Mouse (Mus musculus) heart, postnatal 0 days (tissue): ENCODE results near the gene Ppm1m. TPM values are rescaled to one million over a fixed set of nuclear protein-coding genes. Genes with fewer than 3 reads are reported as not detected.

Experiments used
- ATAC-seq: fragments of 200-750 bp; cut with Nextera tagmentation; 2 replicates; pipeline ENCODE4 v1.8.0; 2017; ENCODE audit warnings: low read depth, moderate number of reproducible peaks, moderate library complexity; ENCODE audit not compliant: insufficient read depth
- DNase-seq: peaks from one replicate; pipeline ENCODE4 v3.0.0-alpha.2; 2016; ENCODE audit warnings: low spot score
- H3K27ac ChIP-seq: fragments of 300-500 bp; sonication (generic); 2 replicates; pipeline ENCODE4 v1.5.1; 2014; ENCODE audit warnings: low read depth, mild to moderate bottlenecking
- H3K27me3 ChIP-seq: fragments of 300-500 bp; sonication (generic); 2 replicates; pipeline ENCODE4 v1.6.1; 2014; ENCODE audit warnings: low read length, mixed read lengths; ENCODE audit not compliant: control insufficient read depth, insufficient read depth
- H3K36me3 ChIP-seq: fragments of 300-500 bp; sonication (generic); replicated peaks from 2 replicates; pipeline ENCODE4 v1.6.1; 2014; ENCODE audit warnings: low read length, mixed read lengths; ENCODE audit not compliant: control insufficient read depth, insufficient read depth
- H3K4me1 ChIP-seq: fragments of 300-500 bp; sonication (generic); 2 replicates; pipeline ENCODE4 v1.6.1; 2014; ENCODE audit warnings: antibody characterized with exemption; ENCODE audit not compliant: control insufficient read depth, insufficient read depth
- H3K4me2 ChIP-seq: fragments of 300-500 bp; sonication (generic); 2 replicates; pipeline ENCODE4 v1.6.1; 2014; ENCODE audit warnings: low read depth, mild to moderate bottlenecking, low read length, moderate library complexity
- H3K4me3 ChIP-seq: fragments of 300-500 bp; sonication (generic); 2 replicates; pipeline ENCODE4 v1.5.1; 2014; ENCODE audit warnings: low read depth, low read length
- H3K9ac ChIP-seq: fragments of 300-500 bp; sonication (generic); replicated peaks from 2 replicates; pipeline ENCODE4 v1.6.1; 2014; ENCODE audit warnings: low read depth, low read length, mixed read lengths
- H3K9me3 ChIP-seq: fragments of 300-500 bp; sonication (generic); replicated peaks from 2 replicates; pipeline ENCODE4 v1.6.1; 2016; ENCODE audit warnings: low read length; ENCODE audit not compliant: control insufficient read depth
- CTCF ChIP-seq: IDR thresholded peaks from 2 replicates; pipeline ENCODE4 v1.5.1; 2016; ENCODE audit warnings: antibody characterized with exemption, control low read depth, low read depth
- EP300 ChIP-seq: IDR thresholded peaks from 2 replicates; pipeline ENCODE4 v1.6.1; 2016; ENCODE audit warnings: antibody characterized with exemption, low read depth
- WGBS: fragments of 180-500 bp; shearing (Covaris S2); extraction: QIAGEN DNeasy Blood & Tissue Kit; methylation state at CpG from one replicate; pipeline ENCODE4 v1.1.7; 2014; 5-methylcytosine and 5-hydroxymethylcytosine counted together
- polyA plus RNA-seq: library from polyadenylated mRNA; unstranded; fragments of >200 nt; fragmentation: Nextera tagmentation; extraction: Ambion mirVana; gene quantifications from 2 replicates; pipeline ENCODE4 v1.2.1, GENCODE M21; 2015
- total RNA-seq: library from RNA; depleted of rRNA; stranded (reverse); fragments of >200 nt; gene quantifications from 2 replicates; pipeline ENCODE4 v1.2.3, GENCODE M21; 2014; ENCODE audit warnings: low replicate concordance

The Ppm1m gene
- total and polyA plus RNA-seq, 2 experiments from 2014 or later = 13.1 to 22.8 TPM

DNA sequence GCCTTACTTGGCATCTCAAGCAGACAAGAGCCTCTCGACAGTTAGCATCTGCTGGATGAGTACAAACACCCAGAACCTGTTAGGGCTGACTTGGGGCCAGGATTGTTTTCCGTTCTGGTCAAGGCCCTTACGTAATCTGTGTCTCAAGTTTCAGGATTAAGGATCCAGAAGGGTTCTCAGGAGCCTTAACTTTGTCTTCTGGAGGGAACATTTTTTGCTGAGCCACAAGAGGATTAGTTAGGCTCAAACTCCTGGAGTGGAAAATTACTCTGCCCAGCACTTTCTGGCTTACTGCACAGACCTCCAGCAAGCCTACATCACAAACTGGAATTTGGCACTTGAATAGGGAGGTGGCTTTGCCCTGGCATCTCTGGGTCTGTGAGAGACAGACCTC lies 37.3 kb upstream of the Ppm1m start:
- no peaks in the 10 kb centered on the region for H3K27me3 ChIP-seq
- H3K27ac ChIP-seq = peak overlapping the region; percentile 8; the same call in 1 of the 2 replicates
- peaks cover 95% of the 10 kb centered on the region for H3K36me3 ChIP-seq
- no peak overlapping the region for H3K9ac ChIP-seq
- no peak overlapping the region for H3K4me2 ChIP-seq
- DNase-seq (no peak), ATAC-seq (no peak)
- H3K4me3 ChIP-seq = no peak overlapping the region
- no peak for TF ChIP-seq CTCF
- TF ChIP-seq EP300 = no peak
- 0 out of 2 replicates have a peak, but pooled peaks cover 3% of the 10 kb centered on the region for H3K4me1 ChIP-seq
- no peaks in the 10 kb centered on the region for H3K9me3 ChIP-seq
- 77% methylated on average over 3 of the region's 3 CpGs for WGBS

DNA sequence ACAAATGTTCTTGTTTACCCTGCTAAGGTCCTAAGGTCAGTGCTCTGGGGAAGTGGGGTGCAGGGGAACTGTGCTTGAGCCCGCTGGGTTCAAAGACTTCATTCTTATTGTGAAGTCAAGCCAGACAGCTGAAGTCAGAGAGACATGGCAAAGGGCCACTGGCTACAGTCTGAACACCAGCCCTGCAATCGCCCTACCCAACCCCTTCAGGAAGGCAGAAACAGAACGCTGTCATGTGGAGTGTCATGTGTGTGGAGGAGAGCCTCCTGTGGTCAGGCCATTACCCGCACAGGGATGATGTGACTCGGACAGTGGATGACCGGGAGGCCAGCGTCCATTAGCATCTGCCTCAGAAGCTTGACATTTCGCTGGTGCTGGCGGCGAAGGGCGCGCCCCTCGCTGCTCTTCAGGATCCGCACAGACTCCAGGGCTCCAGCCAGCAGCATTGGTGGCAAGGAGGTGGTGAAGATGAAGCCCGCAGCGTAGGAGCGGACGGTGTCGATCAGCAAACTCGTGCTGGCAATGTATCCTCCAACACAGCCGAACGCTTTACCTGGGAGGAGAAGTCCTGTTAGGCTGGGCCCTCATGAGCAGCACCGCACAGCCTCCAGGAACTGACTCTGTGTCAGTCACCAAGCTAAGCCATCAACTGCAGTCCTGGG lies 36.7 kb upstream of the Ppm1m start:
- H3K36me3 ChIP-seq = peaks cover 90% of the 10 kb centered on the region

DNA sequence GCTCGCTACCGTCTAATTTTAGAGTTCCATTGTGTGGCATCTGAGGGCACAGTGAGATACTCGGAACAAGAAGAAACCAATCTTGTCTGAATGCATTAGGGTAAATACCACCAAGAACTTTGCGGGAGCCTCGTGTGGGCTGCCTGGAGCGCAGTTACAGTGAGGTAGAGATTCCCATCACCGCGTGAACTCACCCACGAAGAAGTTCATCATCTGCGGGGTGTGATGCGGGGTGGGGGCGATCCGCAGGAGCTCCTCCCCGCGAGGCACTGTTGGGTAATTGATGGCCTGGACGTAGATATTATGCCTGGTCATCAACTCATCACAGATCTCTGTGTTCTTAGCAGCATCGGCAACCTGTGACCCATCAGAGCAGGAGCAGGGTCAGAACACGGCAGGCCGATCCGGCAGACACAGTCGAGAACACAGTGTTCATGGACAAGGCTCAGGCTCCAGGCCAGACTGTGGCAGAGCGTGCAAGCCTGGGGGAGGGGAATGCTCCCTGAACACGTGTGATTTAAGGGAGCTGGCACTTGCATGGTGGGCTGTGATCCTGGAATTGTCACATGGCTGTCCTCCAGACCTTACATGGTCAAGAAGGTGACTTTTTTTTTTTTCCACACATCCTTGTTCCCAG lies 35.8 kb upstream of the Ppm1m start:
- H3K9me3 ChIP-seq = no peaks in the 10 kb centered on the region
- H3K27ac ChIP-seq = peak overlapping the region; percentile 74
- H3K9ac ChIP-seq = no peak overlapping the region
- WGBS = 67% methylated on average over 23 of the region's 23 CpGs
- TF ChIP-seq EP300 (no peak), CTCF (no peak)
- no peaks in the 10 kb centered on the region for H3K27me3 ChIP-seq
- peak; percentile 87 for ATAC-seq
- DNase-seq = peak; percentile 84
- peaks cover 80% of the 10 kb centered on the region for H3K36me3 ChIP-seq
- H3K4me2 ChIP-seq = no peak overlapping the region
- no peak overlapping the region for H3K4me3 ChIP-seq
- H3K4me1 ChIP-seq = 0 out of 2 replicates have a peak, but pooled peaks cover 3% of the 10 kb centered on the region

More for the DNA sequence above, 36.7 kb upstream of the Ppm1m start:
- H3K9ac ChIP-seq = no peak overlapping the region
- WGBS = 90% methylated on average over 23 of the region's 23 CpGs
- H3K4me2 ChIP-seq = no peak overlapping the region
- H3K27me3 ChIP-seq = no peaks in the 10 kb centered on the region
- no peak overlapping the region for H3K4me3 ChIP-seq
- no peaks in the 10 kb centered on the region for H3K9me3 ChIP-seq
- no peak for DNase-seq
- no peak for TF ChIP-seq EP300
- no peak for TF ChIP-seq CTCF
- ATAC-seq = no peak
- H3K27ac ChIP-seq = peak overlapping the region; percentile 74
- H3K4me1 ChIP-seq = 0 out of 2 replicates have a peak, but pooled peaks cover 3% of the 10 kb centered on the region

DNA sequence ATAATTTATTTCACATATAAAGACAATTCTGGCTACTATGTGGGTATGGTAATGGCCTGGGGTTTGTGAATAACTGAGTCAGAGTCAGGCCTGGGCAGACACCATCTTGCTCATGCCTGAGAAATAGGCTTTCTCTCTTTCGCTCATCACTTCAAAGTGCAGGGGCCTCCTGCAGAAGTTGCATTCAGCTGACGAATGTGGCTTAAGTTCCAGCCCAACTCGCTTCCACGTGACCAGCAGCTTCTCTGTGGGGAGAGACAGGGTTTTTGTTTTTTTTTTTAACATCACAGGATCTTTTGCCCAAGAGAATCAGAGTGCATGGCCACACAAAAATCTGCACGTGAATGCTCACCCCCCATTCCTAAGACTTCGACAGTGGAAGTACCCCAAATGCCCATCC lies 34.4 kb upstream of the Ppm1m start:
- no peak for ATAC-seq
- H3K36me3 ChIP-seq = peaks cover 67% of the 10 kb centered on the region
- 83% methylated on average over 6 of the region's 6 CpGs for WGBS

DNA sequence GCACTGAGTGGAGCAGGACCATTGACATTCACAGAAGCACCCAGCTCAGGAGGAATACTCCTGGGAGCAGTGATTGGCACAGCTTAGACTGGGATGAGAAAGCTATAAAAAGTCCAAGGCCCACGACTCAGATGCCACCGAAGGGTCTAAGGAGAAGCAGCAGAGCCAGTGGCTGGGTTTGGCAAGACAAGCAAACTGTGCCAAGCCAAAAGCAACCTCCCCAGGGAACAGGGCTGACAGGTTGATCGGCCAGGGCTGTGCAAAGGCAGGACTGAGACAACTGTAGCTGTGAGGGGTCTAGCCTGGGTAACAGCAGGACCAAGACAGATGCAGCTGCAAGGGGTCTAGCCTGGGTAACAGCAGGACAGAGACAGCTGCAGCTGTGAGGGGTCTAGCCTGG lies 33.4 kb upstream of the Ppm1m start:
- DNase-seq = no peak
- H3K4me2 ChIP-seq = no peak overlapping the region
- peaks cover 57% of the 10 kb centered on the region for H3K36me3 ChIP-seq

More for the DNA sequence above, 34.4 kb upstream of the Ppm1m start:
- Histone ChIP-seq H3K27ac (no peak overlapping the region), H3K9me3 (no peaks in the 10 kb centered on the region), H3K27me3 (no peaks in the 10 kb centered on the region), H3K4me2 (no peak overlapping the region), H3K9ac (no peak overlapping the region), H3K4me3 (no peak overlapping the region), H3K4me1 (0 out of 2 replicates have a peak, but pooled peaks cover 3% of the 10 kb centered on the region)
- DNase-seq = no peak
- no peak for TF ChIP-seq CTCF
- no peak for TF ChIP-seq EP300

More for the DNA sequence above, 33.4 kb upstream of the Ppm1m start:
- 83% methylated on average over 3 of the region's 3 CpGs for WGBS
- Histone ChIP-seq H3K27me3 (no peaks in the 10 kb centered on the region), H3K4me1 (0 out of 2 replicates have a peak, but pooled peaks cover 3% of the 10 kb centered on the region), H3K27ac (no peak overlapping the region), H3K9me3 (no peaks in the 10 kb centered on the region), H3K4me3 (no peak overlapping the region), H3K9ac (no peak overlapping the region)
- no peak for ATAC-seq
- TF ChIP-seq CTCF (no peak), EP300 (no peak)
